Mouse (Mus musculus): Measurements from ENCODE around the gene Cnot6. TPM values are rescaled to one million over a fixed set of nuclear protein-coding genes. Genes with fewer than 3 reads are reported as not detected.

Gene Cnot6
- polyA plus RNA-seq (2012; rRNA removed; ENCODE audit: low replicate concordance) = 8.4 and 17.1 TPM in 2 replicates

DNA sequence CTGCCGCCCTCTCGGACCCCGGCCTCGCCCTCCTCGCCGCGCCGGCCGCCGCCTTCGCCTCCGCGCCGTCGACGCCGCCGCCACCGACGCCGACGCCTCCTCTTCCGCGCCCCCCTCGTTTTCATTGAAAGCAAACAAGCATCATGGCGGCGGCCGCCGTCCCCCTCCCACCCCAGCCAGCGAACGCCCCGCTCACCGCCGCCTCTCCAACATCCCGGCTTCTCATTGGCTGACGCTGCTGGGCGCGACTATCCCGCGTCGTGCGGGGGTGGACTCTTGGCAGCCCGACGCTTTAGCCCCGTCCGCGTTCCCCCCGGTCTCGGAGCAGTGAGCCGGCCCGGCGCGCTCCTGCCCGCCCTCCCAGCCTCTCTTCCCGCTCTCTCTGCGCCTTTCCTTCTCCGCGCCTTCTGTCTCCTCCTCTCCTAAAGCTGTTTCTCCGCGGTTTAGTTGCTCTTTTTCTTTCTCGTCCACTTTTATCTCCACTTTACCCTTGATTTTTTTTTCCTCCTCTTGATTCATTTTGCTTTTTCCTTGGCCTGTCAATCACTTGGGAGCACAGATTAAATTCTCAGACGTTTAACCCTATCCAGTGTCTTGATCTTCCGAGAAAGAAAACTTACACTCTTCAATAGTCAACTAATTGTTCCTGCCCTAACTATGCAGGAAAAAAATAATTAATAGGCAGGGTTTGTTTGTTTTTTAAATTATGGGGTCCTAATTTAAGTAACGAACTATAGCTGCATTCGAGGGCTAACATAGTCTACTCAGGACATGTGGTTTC lies at the start of gene Cnot6:
Gene Cnot6, minus strand, starts transcription at position 169 of the 781 bp plus-strand sequence.

DNA sequence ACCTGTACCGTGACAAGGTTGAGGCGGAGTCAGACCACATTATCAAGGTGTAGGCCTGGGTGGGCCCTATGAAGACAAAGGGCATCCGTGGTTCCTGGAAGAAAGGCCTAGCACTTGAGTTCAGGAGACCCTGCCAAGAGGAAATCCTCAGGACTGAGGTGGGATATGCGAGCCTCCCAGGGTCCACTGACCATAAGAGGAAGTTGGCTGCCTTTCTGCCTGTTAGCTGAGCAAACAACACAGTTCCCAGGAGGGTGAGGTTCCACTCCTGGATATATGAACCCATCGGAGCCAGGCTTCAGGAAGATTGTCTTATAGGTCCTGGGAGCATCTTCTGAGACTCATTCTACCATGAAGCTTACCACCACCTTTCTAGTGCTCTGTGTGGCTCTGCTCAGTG lies 49.2 kb downstream of the Cnot6 start, which contains the start of gene Scgb3a1:
Gene Scgb3a1, plus strand, starts transcription at position 301 of the 400 bp plus-strand sequence.

Other genes with a start within 250 kb of the Cnot6 start
- gene Olfr1386, start 247.7 kb downstream of the Cnot6 start, polyA plus RNA-seq (2012; rRNA removed; ENCODE audit: low replicate concordance) = not detected in 2 replicates
- gene Olfr1385, start 223.7 kb downstream of the Cnot6 start, polyA plus RNA-seq (2012; rRNA removed; ENCODE audit: low replicate concordance) = not detected in 2 replicates
- not detected in 2 replicates for gene Olfr1384, start 206.0 kb downstream of the Cnot6 start, polyA plus RNA-seq (2012; rRNA removed; ENCODE audit: low replicate concordance)
- gene Olfr1383, start 193.1 kb downstream of the Cnot6 start, polyA plus RNA-seq (2012; rRNA removed; ENCODE audit: low replicate concordance) = not detected in 2 replicates
- gene Olfr1382, start 184.5 kb downstream of the Cnot6 start, polyA plus RNA-seq (2012; rRNA removed; ENCODE audit: low replicate concordance) = not detected in 2 replicates
- not detected in 2 replicates for gene Olfr1381, start 169.3 kb downstream of the Cnot6 start, polyA plus RNA-seq (2012; rRNA removed; ENCODE audit: low replicate concordance)
- not detected in 2 replicates for gene Olfr1380, start 155.8 kb downstream of the Cnot6 start, polyA plus RNA-seq (2012; rRNA removed; ENCODE audit: low replicate concordance)
- gene Flt4, start 103.5 kb downstream of the Cnot6 start, polyA plus RNA-seq (2012; rRNA removed; ENCODE audit: low replicate concordance) = 10.8 and 19.1 TPM in 2 replicates
- gene Scgb3a1, start 49.1 kb downstream of the Cnot6 start, polyA plus RNA-seq (2012; rRNA removed; ENCODE audit: low replicate concordance) = 1.1 and 2.2 TPM in 2 replicates
- gene Gfpt2, start 81.5 kb upstream of the Cnot6 start, polyA plus RNA-seq (2012; rRNA removed; ENCODE audit: low replicate concordance) = 19.5 and 35.7 TPM in 2 replicates
- 21.8 and 27.5 TPM in 2 replicates for gene Mapk9, start 134.0 kb upstream of the Cnot6 start, polyA plus RNA-seq (2012; rRNA removed; ENCODE audit: low replicate concordance)
- gene Rasgef1c, start 189.1 kb upstream of the Cnot6 start, polyA plus RNA-seq (2012; rRNA removed; ENCODE audit: low replicate concordance) = 0.21 and 0.40 TPM in 2 replicates